8 mouse cellular contexts compared by ENCODE assay signal in genomic region chr14:19974978-19975493, GRCm38 (mm10). TPM values are rescaled to one million over a fixed set of nuclear protein-coding genes. Genes with fewer than 3 reads are reported as not detected.
A peak's percentile ranks its signal among the peaks of the same experiment; 100 is the strongest.
DNase-seq lines count a peak whose midpoint lies in the region; ATAC-seq and TF ChIP-seq lines count a peak whose summit lies in the region.

No protein-coding gene starts in this region.

- 0 out of 2 replicates have a peak overlapping the region, but pooled peaks have one; percentile 2 for H3K4me3 ChIP-seq in ES-Bruce4 (ENCODE audit: low read depth, low read length)
- peak overlapping the region; percentile 29 for H3K4me3 ChIP-seq in embryonic facial prominence, embryonic 14.5 days (ENCODE audit: low read depth, low read length)
- peak overlapping the region; percentile 58 for H3K4me3 ChIP-seq in hindbrain, postnatal 0 days (ENCODE audit: low read length)
- peak overlapping the region; percentile 48 for H3K4me3 ChIP-seq in midbrain, embryonic 12.5 days

- peak; percentile 87 for DNase-seq in heart, adult 11 months
- no peak for DNase-seq in heart, adult 8-10 months (ENCODE audit: low spot score)
- peak; percentile 56 for DNase-seq in embryonic facial prominence, embryonic 14.5 days (ENCODE audit: low spot score)
- DNase-seq in hindbrain, postnatal 0 days (ENCODE audit: low spot score), result peak; percentile 71
- DNase-seq in testis, postnatal 14 days (ENCODE audit: low spot score), result no peak
- no peak for DNase-seq in kidney, adult 11 months

- no peak overlapping the region for H3K27ac ChIP-seq in ES-Bruce4 (ENCODE audit: insufficient read depth, low read length)
- H3K27ac ChIP-seq in embryonic facial prominence, embryonic 14.5 days (replicated peaks; ENCODE audit: low read depth, low read length), result no peak overlapping the region; the same call in 1 of the 2 replicates
- peak overlapping the region; percentile 82 for H3K27ac ChIP-seq in hindbrain, postnatal 0 days
- H3K27ac ChIP-seq in midbrain, embryonic 12.5 days (replicated peaks), result peak overlapping the region; percentile 83

- TF ChIP-seq POLR2A in ES-Bruce4 (IDR thresholded peaks at IDR 0.05; ENCODE audit: insufficient read depth, low read length), result no peak

- no peak for TF ChIP-seq CTCF in ES-Bruce4 (IDR thresholded peaks at IDR 0.05; ENCODE audit: low read depth, low read length)
- no peak for TF ChIP-seq CTCF in hindbrain, postnatal 0 days (IDR thresholded peaks at IDR 0.05; ENCODE audit: low read depth)

- no peak for ATAC-seq in embryonic facial prominence, embryonic 14.5 days (ENCODE audit: low read depth)
- ATAC-seq in hindbrain, postnatal 0 days, result peak; percentile 36; the same call in 1 of the 2 replicates
- 0 out of 2 replicates have a peak, but pooled peaks have one; percentile 24 for ATAC-seq in midbrain, embryonic 12.5 days (ENCODE audit: low FRiP score, low read depth)

- no peaks in the 10 kb centered on the region for H3K4me1 ChIP-seq in ES-Bruce4 (ENCODE audit: control insufficient read depth, insufficient read depth, low read length)
- H3K4me1 ChIP-seq in embryonic facial prominence, embryonic 14.5 days (ENCODE audit: control insufficient read depth, insufficient read depth, low read length), result peaks cover 29% of the 10 kb centered on the region
- H3K4me1 ChIP-seq in hindbrain, postnatal 0 days (ENCODE audit: insufficient read depth, low read length), result peaks cover 21% of the 10 kb centered on the region; the same call in 1 of the 2 replicates
- H3K4me1 ChIP-seq in midbrain, embryonic 12.5 days, result peaks cover 53% of the 10 kb centered on the region

- H3K36me3 ChIP-seq in ES-Bruce4 (ENCODE audit: control insufficient read depth, insufficient read depth, low read length, poor library complexity, severe bottlenecking), result no peaks in the 10 kb centered on the region
- H3K36me3 ChIP-seq in embryonic facial prominence, embryonic 14.5 days (ENCODE audit: control insufficient read depth, insufficient read depth, low read length), result no peaks in the 10 kb centered on the region
- H3K36me3 ChIP-seq in hindbrain, postnatal 0 days (ENCODE audit: insufficient read depth, low read length), result no peaks in the 10 kb centered on the region
- H3K36me3 ChIP-seq in midbrain, embryonic 12.5 days, result no peaks in the 10 kb centered on the region

- no peaks in the 10 kb centered on the region for H3K27me3 ChIP-seq in ES-Bruce4 (ENCODE audit: control insufficient read depth, insufficient read depth, low read length, poor library complexity, severe bottlenecking)
- no peaks in the 10 kb centered on the region for H3K27me3 ChIP-seq in embryonic facial prominence, embryonic 14.5 days (replicated peaks; ENCODE audit: control insufficient read depth, insufficient read depth, low read length)
- no peaks in the 10 kb centered on the region for H3K27me3 ChIP-seq in hindbrain, postnatal 0 days (ENCODE audit: insufficient read depth, low read length)
- H3K27me3 ChIP-seq in midbrain, embryonic 12.5 days, result no peaks in the 10 kb centered on the region

- H3K4me2 ChIP-seq in embryonic facial prominence, embryonic 14.5 days (ENCODE audit: low read depth, low read length), result peak overlapping the region; percentile 57
- peak overlapping the region; percentile 77 for H3K4me2 ChIP-seq in hindbrain, postnatal 0 days (ENCODE audit: low read depth, low read length)
- peak overlapping the region; percentile 50 for H3K4me2 ChIP-seq in midbrain, embryonic 12.5 days (replicated peaks)

- no peaks in the 10 kb centered on the region for H3K9me3 ChIP-seq in ES-Bruce4 (replicated peaks; ENCODE audit: control insufficient read depth, insufficient read depth, low read length, poor library complexity, severe bottlenecking)
- H3K9me3 ChIP-seq in embryonic facial prominence, embryonic 14.5 days (ENCODE audit: control insufficient read depth, low read length), result no peaks in the 10 kb centered on the region
- no peaks in the 10 kb centered on the region for H3K9me3 ChIP-seq in hindbrain, postnatal 0 days (ENCODE audit: low read length)
- no peaks in the 10 kb centered on the region for H3K9me3 ChIP-seq in midbrain, embryonic 12.5 days

- no peak overlapping the region for H3K9ac ChIP-seq in ES-Bruce4 (ENCODE audit: low read depth, poor library complexity, severe bottlenecking)
- H3K9ac ChIP-seq in embryonic facial prominence, embryonic 14.5 days (ENCODE audit: low read depth, low read length), result peak overlapping the region; percentile 46
- peak overlapping the region; percentile 57 for H3K9ac ChIP-seq in hindbrain, postnatal 0 days (replicated peaks; ENCODE audit: low read length)
- H3K9ac ChIP-seq in midbrain, embryonic 12.5 days (replicated peaks), result peak overlapping the region; percentile 56

- TF ChIP-seq EP300 in ES-Bruce4 (IDR thresholded peaks at IDR 0.05; ENCODE audit: insufficient read depth, low read depth, low read length), result no peak

- WGBS in embryonic facial prominence, embryonic 14.5 days, result 15% methylated on average over 11 of the region's 11 CpGs
- WGBS in hindbrain, postnatal 0 days, result 6% methylated on average over 11 of the region's 11 CpGs
- 26% methylated on average over 11 of the region's 11 CpGs for WGBS in midbrain, embryonic 12.5 days

RNA-seq across cellular contexts. Expression of gene Gng2, which starts 2.4 kb away (rescaled TPM):
- 10 to 100 TPM in 2 of 4 experiments, 1 to 10 TPM in 2; 9.1 to 14.0 (median 11.4) TPM for total RNA-seq in heart, adult 8-10 months (2022)
- 117 and 134 TPM in 2 replicates for polyA plus RNA-seq in ES-Bruce4 (2011; ENCODE audit: insufficient read depth, insufficient read length, low read depth, missing spikeins)
- polyA plus RNA-seq in embryonic facial prominence, embryonic 14.5 days (2014; fragmentation: Nextera tagmentation; extraction: Ambion mirVana), result 59.3 and 63.5 TPM in 2 replicates
- total RNA-seq in hindbrain, postnatal 0 days (2014; rRNA removed), result 208 and 218 TPM in 2 replicates
- polyA plus RNA-seq in hindbrain, postnatal 0 days (2015; fragmentation: Nextera tagmentation; extraction: Ambion mirVana), result 229 and 265 TPM in 2 replicates
- polyA plus RNA-seq in midbrain, embryonic 12.5 days (2016; fragmentation: Nextera tagmentation; extraction: Ambion mirVana), result 186 and 195 TPM in 2 replicates

Comparison
In these comparisons a context has a peak if more than half of its experiments do, and no peak if none do; other contexts are left out.
1. DNase-seq: peak in heart, adult 11 months (single experiment), embryonic facial prominence, embryonic 14.5 days (single experiment) and hindbrain, postnatal 0 days (single experiment); none in heart, adult 8-10 months (single experiment), testis, postnatal 14 days (single experiment) and kidney, adult 11 months (single experiment).
2. H3K27ac ChIP-seq: peak in hindbrain, postnatal 0 days (single experiment) and midbrain, embryonic 12.5 days (single experiment); none in ES-Bruce4 (single experiment) and embryonic facial prominence, embryonic 14.5 days (single experiment).
3. H3K4me3 ChIP-seq: peak in every context shown above with its lines; median percentile 58 in hindbrain, postnatal 0 days; 48 in midbrain, embryonic 12.5 days; 29 in embryonic facial prominence, embryonic 14.5 days; 2 in ES-Bruce4.
4. Peak in every context shown above with its lines, with median percentiles within 50 percentile points of each other: H3K4me2 ChIP-seq.